Mouse (Mus musculus) regulatory T cell (primary cell): ENCODE data around the gene Grwd1.

Experiments
- in situ Hi-C: fragments of 300-600 bp; cut with MboI, MseI; formaldehyde crosslinking; loops from one replicate; pipeline ENCODE4 v1.15.1; 2025; ENCODE audit warnings: high pct_unique_total_duplicates

The Grwd1 gene

DNA sequence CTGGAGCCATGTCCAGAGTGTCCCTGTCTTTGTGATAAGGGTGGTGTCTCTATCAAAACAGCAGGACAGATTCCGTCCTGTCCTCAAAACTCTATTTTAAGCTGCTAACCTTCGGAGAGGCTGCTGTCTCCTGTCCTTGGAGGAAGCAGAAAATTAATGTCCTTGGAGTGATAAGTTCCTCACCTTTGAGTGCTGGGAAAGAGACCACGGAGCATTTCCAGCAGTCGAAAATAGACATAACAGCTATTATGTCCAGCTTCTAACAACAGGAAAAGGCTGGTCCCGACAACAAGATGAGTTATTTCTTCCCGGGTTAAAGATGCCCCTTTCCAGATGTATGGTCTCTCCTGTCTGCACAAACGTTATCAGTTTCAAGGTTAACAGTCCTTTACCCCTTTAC, 55.5 kb downstream of the Grwd1 start:
- in situ Hi-C loops: no loop called here
